Mouse (Mus musculus) spleen, postnatal 0 days (tissue): Measurements from ENCODE around the gene Tnp2. TPM values are rescaled to one million over a fixed set of nuclear protein-coding genes. Genes with fewer than 3 reads are reported as not detected.

ENCODE experiments used
- polyA plus RNA-seq: library from polyadenylated mRNA; unstranded; fragments of >200 nt; fragmentation: Nextera tagmentation; extraction: Ambion mirVana; gene quantifications from 2 replicates; pipeline ENCODE4 v1.2.1, GENCODE M21; 2015

The Tnp2 gene
- not detected in 2 replicates for polyA plus RNA-seq

GRCm38 (mm10) chr16:10788271-10788670 is at the start of gene Tnp2:
TSS of gene Tnp2 (minus strand) at chr16:10788660.

GRCm38 (mm10) chr16:10834911-10835587 is 46.6 kb upstream of the Tnp2 start, which contains the start of gene Rmi2:
TSS of gene Rmi2 (plus strand) at chr16:10835059.

GRCm38 (mm10) chr16:10812865-10813371 is 24.5 kb upstream of the Tnp2 start, which contains the start of gene Gm11172:
TSS of gene Gm11172 (plus strand) at chr16:10812915.

GRCm38 (mm10) chr16:10805789-10806527 is 17.5 kb upstream of the Tnp2 start, which contains the start of gene Prm1:
TSS of gene Prm1 (minus strand) at chr16:10805839.

GRCm38 (mm10) chr16:10796034-10796433 is 7.6 kb upstream of the Tnp2 start, which contains the start of gene Prm2:
TSS of gene Prm2 (minus strand) at chr16:10796134.

GRCm38 (mm10) chr16:10790702-10791101 is 2.2 kb upstream of the Tnp2 start, which contains the start of gene Prm3:
TSS of gene Prm3 (minus strand) at chr16:10790914.

GRCm38 (mm10) chr16:10785371-10786231 is 2.9 kb downstream of the Tnp2 start, which contains the start of gene Socs1:
TSS of gene Socs1 (minus strand) at chr16:10785536.

Other genes with a start within 250 kb of the Tnp2 start
- gene Dexi, start 245.6 kb downstream of the Tnp2 start, polyA plus RNA-seq: 8.0 and 8.5 TPM in 2 replicates
- gene Clec16a, start 243.3 kb downstream of the Tnp2 start, polyA plus RNA-seq: 17.6 and 22.6 TPM in 2 replicates
- 2.5 and 3.7 TPM in 2 replicates for gene Socs1, start 3.1 kb downstream of the Tnp2 start, polyA plus RNA-seq
- not detected in 2 replicates for gene Prm3, start 2.3 kb upstream of the Tnp2 start, polyA plus RNA-seq
- not detected in 2 replicates for gene Prm2, start 7.5 kb upstream of the Tnp2 start, polyA plus RNA-seq
- gene Prm1, start 17.2 kb upstream of the Tnp2 start, polyA plus RNA-seq: not detected in 2 replicates
- gene Gm11172, start 24.3 kb upstream of the Tnp2 start, polyA plus RNA-seq: not detected in 2 replicates
- 2.4 and 2.7 TPM in 2 replicates for gene Rmi2, start 46.4 kb upstream of the Tnp2 start, polyA plus RNA-seq